Mouse (Mus musculus) leukemia stem cell, adult 10-12 weeks (primary cell): ENCODE data around the gene Clic5. TPM values are rescaled to one million over a fixed set of nuclear protein-coding genes. Genes with fewer than 3 reads are reported as not detected.

Experiments
- polyA plus RNA-seq: library from polyadenylated mRNA; stranded (reverse); fragments of >175 nt; gene quantifications from 2 replicates; pipeline ENCODE4 v1.2.3, GENCODE M21; 2012; ENCODE audit warnings: low replicate concordance

The Clic5 gene
- polyA plus RNA-seq, result 0.23 and 0.54 TPM in 2 replicates

DNA sequence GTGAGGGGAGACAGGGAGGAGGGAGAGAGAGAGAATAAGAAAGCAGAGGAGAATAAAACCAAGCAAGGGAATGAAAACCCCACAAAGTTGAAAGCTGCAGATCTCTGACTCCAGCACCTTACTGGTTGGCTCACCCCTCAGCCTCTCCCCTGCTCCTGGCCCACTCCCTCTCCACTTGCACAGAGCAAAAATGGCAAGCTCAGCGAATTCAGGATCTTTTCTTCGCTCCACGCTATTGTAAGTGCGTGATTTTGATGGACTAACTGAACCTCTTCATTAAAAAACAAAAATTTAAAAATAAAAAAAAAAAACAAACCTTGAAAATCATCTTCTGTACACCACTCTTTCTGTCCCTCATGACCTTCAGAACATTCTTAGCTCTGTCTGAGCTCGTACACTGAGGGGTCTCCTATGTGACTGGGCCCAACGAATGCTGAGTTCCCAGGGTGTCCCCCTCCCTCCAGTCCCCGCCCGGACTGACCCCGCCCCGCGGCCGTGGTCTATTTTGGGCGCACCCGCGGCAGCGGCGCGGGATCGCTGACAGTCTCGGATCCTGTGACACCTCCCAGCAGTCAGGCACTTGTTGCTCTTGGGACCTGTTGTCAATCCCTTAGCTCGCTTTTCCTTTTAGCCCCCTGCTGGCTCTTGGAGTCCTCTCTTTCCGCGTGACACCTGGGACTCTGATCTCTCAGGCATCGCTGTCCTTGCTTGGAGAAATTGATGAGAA is at the start of gene Clic5:
Gene Clic5, plus strand, starts transcription at position 543 of the 727 bp plus-strand sequence.

Other genes with a start within 250 kb of the Clic5 start
- 0.17 and 0.75 TPM in 2 replicates for gene Enpp5, start 109.8 kb upstream of the Clic5 start, polyA plus RNA-seq
- gene Enpp4, start 82.8 kb upstream of the Clic5 start, polyA plus RNA-seq, result 0.26 and 2.0 TPM in 2 replicates